Mouse (Mus musculus): ENCODE measurements around the gene Grn. TPM values are rescaled to one million over a fixed set of nuclear protein-coding genes. Genes with fewer than 3 reads are reported as not detected.

Grn gene
- total RNA-seq, 2 experiments from 2014 or later = 189 to 192 TPM

GRCm38 (mm10) chr11:102439093-102440082, 9.3 kb downstream of the Grn start:
- no peak for DNase-seq
- intact Hi-C loops (cut with DNase I) = no loop called here

- intact Hi-C loops (cut with DNase I) = no loop called here
- no peak for DNase-seq
These were observed 10.1 kb downstream of the Grn start for GRCm38 (mm10) chr11:102440255-102440654.

GRCm38 (mm10) chr11:102441434-102441833, 11.3 kb downstream of the Grn start:
- intact Hi-C loops (cut with DNase I) = no loop called here
- no peak for DNase-seq

- intact Hi-C loops (cut with DNase I) = no loop called here
- DNase-seq = no peak
These were observed 12.0 kb downstream of the Grn start for GRCm38 (mm10) chr11:102442089-102442488.

GRCm38 (mm10) chr11:102443740-102444139, 13.6 kb downstream of the Grn start:
- intact Hi-C loops (cut with DNase I) = no loop called here
- DNase-seq = no peak

GRCm38 (mm10) chr11:102444321-102444720, 14.2 kb downstream of the Grn start:
- intact Hi-C loops (cut with DNase I) = no loop called here
- no peak for DNase-seq

GRCm38 (mm10) chr11:102444781-102445180, 14.7 kb downstream of the Grn start:
- intact Hi-C loops (cut with DNase I) = no loop called here
- DNase-seq = no peak

- DNase-seq = peak; percentile 73 to 79
- intact Hi-C loops (cut with DNase I) = no loop called here
These were observed 15.3 kb downstream of the Grn start for GRCm38 (mm10) chr11:102445264-102445890.

GRCm38 (mm10) chr11:102445891-102446361, 15.8 kb downstream of the Grn start:
- intact Hi-C loops (cut with DNase I) = no loop called here
- DNase-seq = peak in 1 of 2 experiments; percentile 72

- peak in 1 of 2 experiments; percentile 54 for DNase-seq
- intact Hi-C loops (cut with DNase I) = no loop called here
These were observed 16.7 kb downstream of the Grn start for GRCm38 (mm10) chr11:102446581-102447461.

GRCm38 (mm10) chr11:102447497-102447896, 17.4 kb downstream of the Grn start, which contains the start of gene Fam171a2:
Gene Fam171a2 (minus strand): TSS chr11:102447682.
- intact Hi-C loops (cut with DNase I) = no loop called here
- DNase-seq = peak; percentile 84 to 86

- no peak for DNase-seq
- intact Hi-C loops (cut with DNase I) = no loop called here
These were observed 18.2 kb downstream of the Grn start for GRCm38 (mm10) chr11:102448327-102448726.

- no peak for DNase-seq
- intact Hi-C loops (cut with DNase I) = no loop called here
These were observed 19.2 kb downstream of the Grn start for GRCm38 (mm10) chr11:102449043-102450008.

GRCm38 (mm10) chr11:102453131-102453530, 23.0 kb downstream of the Grn start:
- intact Hi-C loops (cut with DNase I) = no loop called here

GRCm38 (mm10) chr11:102455740-102456396, 25.8 kb downstream of the Grn start:
- peak; percentile 74 to 81 for DNase-seq
- intact Hi-C loops (cut with DNase I) = no loop called here

More at GRCm38 (mm10) chr11:102453131-102453530, 23.0 kb downstream of the Grn start:
- DNase-seq = no peak

- no peak for DNase-seq
- intact Hi-C loops (cut with DNase I) = no loop called here
These were observed 30.4 kb downstream of the Grn start for GRCm38 (mm10) chr11:102460541-102460940.

GRCm38 (mm10) chr11:102461764-102462163, 31.6 kb downstream of the Grn start:
- no peak for DNase-seq
- intact Hi-C loops (cut with DNase I) = no loop called here

- no peak for DNase-seq
- intact Hi-C loops (cut with DNase I) = no loop called here
These were observed 34.8 kb downstream of the Grn start for GRCm38 (mm10) chr11:102464901-102465300.
